Comparison of ENCODE assay signal across 8 mouse cellular contexts in genomic region chr10:95563851-95564845, GRCm38 (mm10). TPM values are rescaled to one million over a fixed set of nuclear protein-coding genes. Genes with fewer than 3 reads are reported as not detected.
DNase-seq lines count a peak whose midpoint lies in the region; ATAC-seq and TF ChIP-seq lines count a peak whose summit lies in the region.

TSS of gene Nudt4 (minus strand) at chr10:95564146.

- H3K79me2 ChIP-seq in myocyte (ENCODE audit: control insufficient read depth, insufficient read depth): peaks cover 44% of the 10 kb centered on the region

- peak; percentile 92 for TF ChIP-seq POLR2A in myocyte (IDR thresholded peaks at IDR 0.05; ENCODE audit: insufficient read length, low read depth)

- H3K9ac ChIP-seq in embryonic facial prominence, embryonic 14.5 days (ENCODE audit: low read depth, low read length): peak within 1 kb of the TSS; percentile 96

- H3ac ChIP-seq in myocyte (ENCODE audit: control insufficient read depth, insufficient read length): peak within 1 kb of the TSS; percentile 95

- peak; percentile 87 for DNase-seq in 416B (ENCODE audit: low read depth)
- peak; percentile 75 to 80 for DNase-seq in adrenal gland, postnatal 4 days (ENCODE audit: low spot score in 2 of 2)
- peak; percentile 95 for DNase-seq in embryonic facial prominence, embryonic 14.5 days (ENCODE audit: low spot score)
- DNase-seq in heart, adult 8-10 months (ENCODE audit: low spot score): peak; percentile 71
- peak; percentile 79 for DNase-seq in kidney, adult 9 months
- DNase-seq in liver: peak; percentile 97
- DNase-seq in splenic B cell, adult 2 months (ENCODE audit: low read depth, low spot score): peak; percentile 92

- H3K27ac ChIP-seq in embryonic facial prominence, embryonic 14.5 days (replicated peaks; ENCODE audit: low read depth, low read length): peak within 1 kb of the TSS; percentile 91

- peak within 1 kb of the TSS; percentile 94 for H3K4me3 ChIP-seq in embryonic facial prominence, embryonic 14.5 days (ENCODE audit: low read depth, low read length)
- peak within 1 kb of the TSS; percentile 83 for H3K4me3 ChIP-seq in myocyte

- peaks cover 19% of the 10 kb centered on the region for H3K4me1 ChIP-seq in embryonic facial prominence, embryonic 14.5 days (ENCODE audit: control insufficient read depth, insufficient read depth, low read length)

- WGBS in embryonic facial prominence, embryonic 14.5 days: 6% methylated on average over 19 of the region's 97 CpGs

- ATAC-seq in embryonic facial prominence, embryonic 14.5 days (ENCODE audit: low read depth): peak; percentile 88

- H3K27me3 ChIP-seq in embryonic facial prominence, embryonic 14.5 days (replicated peaks; ENCODE audit: control insufficient read depth, insufficient read depth, low read length): no peaks in the 10 kb centered on the region
- H3K27me3 ChIP-seq in myocyte (ENCODE audit: control insufficient read depth, insufficient read depth, insufficient read length): no peaks in the 10 kb centered on the region
- H3K27me3 ChIP-seq in splenic B cell, adult 2 months (ENCODE audit: control insufficient read depth, insufficient read depth, low read length, poor library complexity, severe bottlenecking): no peaks in the 10 kb centered on the region

- peak within 1 kb of the TSS; percentile 61 for H3K4me2 ChIP-seq in embryonic facial prominence, embryonic 14.5 days (ENCODE audit: low read depth, low read length)
- H3K4me2 ChIP-seq in myocyte (ENCODE audit: low read depth): peak within 1 kb of the TSS; percentile 86

- H3K36me3 ChIP-seq in embryonic facial prominence, embryonic 14.5 days (ENCODE audit: control insufficient read depth, insufficient read depth, low read length): no peaks in the 10 kb centered on the region
- no peaks in the 10 kb centered on the region for H3K36me3 ChIP-seq in myocyte (ENCODE audit: control insufficient read depth, insufficient read depth)
- no peaks in the 10 kb centered on the region; the same call in 1 of the 2 replicates for H3K36me3 ChIP-seq in splenic B cell, adult 2 months (ENCODE audit: control insufficient read depth, insufficient read depth, low read length, poor library complexity, severe bottlenecking)

- no peaks in the 10 kb centered on the region for H3K9me3 ChIP-seq in embryonic facial prominence, embryonic 14.5 days (ENCODE audit: control insufficient read depth, low read length)

TF ChIP-seq in myocyte, 11 proteins besides CTCF, POLR2A, EP300 and RAD21:
- peak; percentile 89 for TF ChIP-seq POLR2AphosphoS2 (IDR thresholded peaks at IDR 0.05; ENCODE audit: insufficient read length, low read depth)
- TF ChIP-seq USF1 (IDR thresholded peaks at IDR 0.05; ENCODE audit: low read depth): no peak
- TF ChIP-seq MAX (IDR thresholded peaks at IDR 0.05; ENCODE audit: low read depth): no peak
- TF ChIP-seq E2F4 (IDR thresholded peaks at IDR 0.05; ENCODE audit: insufficient read depth): peak; percentile 45
- peak in 1 of 3 experiments; percentile 13 for TF ChIP-seq MYOD1 (IDR thresholded peaks at IDR 0.05; ENCODE audit: control insufficient read depth in 1 of 3, insufficient read length in 2 of 3, low read depth in 2 of 3)
- TF ChIP-seq TCF12 (IDR thresholded peaks at IDR 0.05; ENCODE audit: insufficient read depth, poor library complexity, severe bottlenecking): no peak
- peak; percentile 22 for TF ChIP-seq REST (IDR thresholded peaks at IDR 0.05; ENCODE audit: insufficient read depth, insufficient read length)
- TF ChIP-seq TCF3 (IDR thresholded peaks at IDR 0.05; ENCODE audit: insufficient read length, low read depth): no peak
- TF ChIP-seq SRF (IDR thresholded peaks at IDR 0.05; ENCODE audit: control insufficient read depth, insufficient read length, low read depth): no peak
- TF ChIP-seq CEBPB (IDR thresholded peaks at IDR 0.05; ENCODE audit: insufficient read depth, poor library complexity, severe bottlenecking): no peak
- no peak for TF ChIP-seq MYOG (IDR thresholded peaks at IDR 0.05; ENCODE audit: control insufficient read depth in 1 of 3, insufficient read depth in 1 of 3, insufficient read length in 2 of 3, low read depth in 2 of 3)

RNA-seq across cellular contexts. Expression of gene Nudt4, which starts in this region (rescaled TPM):
- total RNA-seq in adrenal gland, postnatal 4 days (2021): 100 to 1,000 TPM; 126 to 147 TPM
- 106 and 107 TPM in 2 replicates for polyA plus RNA-seq in embryonic facial prominence, embryonic 14.5 days (2014; fragmentation: Nextera tagmentation; extraction: Ambion mirVana)
- total RNA-seq in heart, adult 8-10 months (2022): 100 to 1,000 TPM; 276 to 382 (median 344) TPM
- polyA plus RNA-seq in myocyte (2012; fragmentation: generic; extraction: Trizol): 36.8 TPM

Comparison
In these comparisons a context has a peak if more than half of its experiments do, and no peak if none do; other contexts are left out.
1. Peak in every context shown above with its lines: DNase-seq, ATAC-seq, H3K4me3 ChIP-seq and H3K27ac ChIP-seq.